Mouse (Mus musculus) brain, embryonic 18.5 days (tissue): Measurements from ENCODE around the gene Olfr59.

Experiments used
- DNase-seq: peaks from one replicate; pipeline ENCODE4 v3.0.0-alpha.2; 2012; ENCODE audit warnings: low read depth, low spot score

Olfr59 gene

GRCm38 (mm10) chr11:74283436-74283835 is at the start of gene Olfr59:
Gene Olfr59, plus strand, starts transcription at chr11:74283736.
- no peak for DNase-seq

GRCm38 (mm10) chr11:74241201-74241600 is 42.3 kb upstream of the Olfr59 start:
- no peak for DNase-seq

DNA sequence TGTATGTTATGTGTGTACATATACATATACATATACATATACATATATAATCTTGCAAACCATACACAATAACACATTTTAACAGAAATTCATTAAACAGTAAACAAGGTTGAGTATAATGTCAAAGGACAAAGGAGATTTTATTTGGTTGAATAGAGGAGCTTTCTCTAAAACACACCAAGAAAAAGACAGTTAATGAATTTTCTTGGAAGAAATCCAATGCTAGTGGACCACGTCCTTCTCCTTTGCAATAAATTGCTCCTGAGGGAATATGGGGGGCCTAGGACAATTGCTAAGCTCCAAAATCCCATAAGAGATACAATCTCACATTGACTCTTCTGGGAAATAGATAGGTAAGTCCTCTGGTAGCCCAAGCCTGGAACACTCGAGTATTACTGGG is 24.0 kb upstream of the Olfr59 start, which contains the start of gene Olfr406:
TSS of gene Olfr406 (plus strand) at position 301 of the 400 bp plus-strand sequence.
- DNase-seq: no peak

DNA sequence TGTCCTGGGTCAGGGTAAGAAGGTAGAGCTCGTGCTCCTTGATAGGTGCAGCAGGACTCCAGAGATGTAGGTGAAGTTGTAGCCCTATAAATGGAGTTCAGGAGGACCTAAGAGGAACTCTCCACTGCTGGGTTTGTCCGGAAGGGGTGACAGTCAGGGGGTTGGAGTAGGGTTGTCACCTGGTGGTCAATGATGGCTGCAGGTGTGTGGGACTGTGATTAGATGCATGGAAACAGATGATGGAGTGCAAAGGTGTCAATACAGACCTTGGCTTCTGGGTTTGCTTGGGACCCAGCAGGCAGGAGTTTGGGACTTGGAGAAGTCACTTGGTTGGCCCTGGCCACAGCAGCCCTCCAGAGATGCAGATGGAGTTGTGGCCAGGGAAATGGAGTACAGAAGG is 3.7 kb downstream of the Olfr59 start:
- DNase-seq: no peak

- no peak for DNase-seq
Observed at GRCm38 (mm10) chr11:74326044-74326443, 42.5 kb downstream of the Olfr59 start.

- DNase-seq: no peak
Observed at GRCm38 (mm10) chr11:74328781-74329180, 45.2 kb downstream of the Olfr59 start.

DNA sequence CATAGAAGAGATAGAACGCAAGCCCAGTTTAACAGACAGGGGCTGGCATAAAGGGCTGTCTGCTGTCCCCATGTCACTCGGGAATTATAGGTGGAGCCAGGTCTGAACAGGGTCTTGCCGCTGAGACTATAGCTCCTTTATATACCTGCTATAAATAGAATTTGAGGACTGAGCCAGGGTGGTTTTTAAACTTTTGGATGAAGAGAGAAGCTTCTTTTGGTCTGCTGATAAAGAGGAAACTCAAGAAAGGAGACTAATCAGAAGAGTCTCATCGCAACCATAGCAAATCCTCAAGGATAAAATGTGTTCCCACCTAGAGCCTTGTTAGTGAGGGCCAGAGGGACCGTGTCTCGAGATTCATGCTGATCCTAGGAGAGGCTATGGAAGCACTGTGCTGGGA is 54.4 kb downstream of the Olfr59 start, which contains the start of gene Olfr410:
TSS of gene Olfr410 (minus strand) at position 101 of the 400 bp plus-strand sequence.
- DNase-seq: no peak
